Mouse (Mus musculus) adipose tissue, adult 10 weeks (tissue): ENCODE results near the gene Parp12. TPM values are rescaled to one million over a fixed set of nuclear protein-coding genes. Genes with fewer than 3 reads are reported as not detected.

Experiments
- polyA plus RNA-seq: library from polyadenylated mRNA; stranded (reverse); fragments of 350-450 nt; fragmentation: Illumina TruSeq; extraction: RNeasy Lipid Tissue Mini Kit (QIAGEN cat#74804); gene quantifications from one replicate; pipeline ENCODE4 v1.2.3, GENCODE M21; 2014; ENCODE audit warnings: low read depth, low replicate concordance

Gene Parp12
- polyA plus RNA-seq, result 19.9 TPM

GRCm38 (mm10) chr6:39117584-39118455 is at the start of gene Parp12:
Gene Parp12 (minus strand): TSS chr6:39118349.

Other genes with a start within 250 kb of the Parp12 start
- gene Tbxas1, start 242.9 kb downstream of the Parp12 start, polyA plus RNA-seq, result 10.6 TPM
- gene Hipk2, start 242.2 kb downstream of the Parp12 start, polyA plus RNA-seq, result 23.1 TPM
- gene Kdm7a, start 88.4 kb upstream of the Parp12 start, polyA plus RNA-seq, result 15.6 TPM